Mouse (Mus musculus) kidney, postnatal 36 days (tissue): ENCODE results near the gene Vps25.
A peak's percentile ranks its signal among the peaks of the same experiment; 100 is the strongest.

Experiments used
- DNase-seq, 2 experiments: peaks; one replicate each; pipeline ENCODE4 v3.0.0; 2021 to 2022; ENCODE audit warnings: mixed read lengths in 2 of 2

Gene Vps25

GRCm38 (mm10) chr11:101276319-101277070 lies 23.0 kb downstream of the Vps25 start:
- peak; percentile 34 to 58 for DNase-seq

- peak; percentile 79 to 91 for DNase-seq
These were observed 24.1 kb downstream of the Vps25 start for GRCm38 (mm10) chr11:101277381-101278222.

GRCm38 (mm10) chr11:101278223-101279192 lies 25.0 kb downstream of the Vps25 start, which contains the start of the genes Cntd1 and Coa3:
TSS of gene Cntd1 (plus strand) at chr11:101279012.
TSS of gene Coa3 (minus strand) at chr11:101279114.
- peak; percentile 91 to 94 for DNase-seq

GRCm38 (mm10) chr11:101279193-101279569 lies 25.7 kb downstream of the Vps25 start:
- DNase-seq = no peak

- DNase-seq = peak in 1 of 2 experiments; percentile 42
These were observed 27.3 kb downstream of the Vps25 start for GRCm38 (mm10) chr11:101280837-101281236.

GRCm38 (mm10) chr11:101282896-101283295 lies 29.4 kb downstream of the Vps25 start:
- no peak for DNase-seq

- peak in 1 of 2 experiments; percentile 73 for DNase-seq
These were observed 30.3 kb downstream of the Vps25 start for GRCm38 (mm10) chr11:101283805-101284204.

GRCm38 (mm10) chr11:101287306-101287705 lies 33.8 kb downstream of the Vps25 start:
- DNase-seq = peak in 1 of 2 experiments; percentile 20

GRCm38 (mm10) chr11:101291231-101291630 lies 37.7 kb downstream of the Vps25 start:
- DNase-seq = no peak

- DNase-seq = no peak
These were observed 41.7 kb downstream of the Vps25 start for GRCm38 (mm10) chr11:101295191-101295590.

GRCm38 (mm10) chr11:101300881-101301280 lies 47.4 kb downstream of the Vps25 start:
- DNase-seq = no peak

- DNase-seq = no peak
These were observed 47.9 kb downstream of the Vps25 start for GRCm38 (mm10) chr11:101301299-101302003.

- DNase-seq = peak; percentile 97 to 100
These were observed 48.7 kb downstream of the Vps25 start, which contains the start of gene Becn1 for GRCm38 (mm10) chr11:101302004-101302798. TSS of gene Becn1 (minus strand) at chr11:101302286.

GRCm38 (mm10) chr11:101307744-101308143 lies 54.2 kb downstream of the Vps25 start:
- no peak for DNase-seq
